Mouse (Mus musculus) forelimb bud, embryonic 11.5 days (tissue): ENCODE results near the gene Fam71f2.

Source experiments
- DNase-seq: peaks from one replicate; pipeline ENCODE4 v3.0.0-alpha.2; 2012; ENCODE audit warnings: low read depth, low spot score

Fam71f2 gene

DNA sequence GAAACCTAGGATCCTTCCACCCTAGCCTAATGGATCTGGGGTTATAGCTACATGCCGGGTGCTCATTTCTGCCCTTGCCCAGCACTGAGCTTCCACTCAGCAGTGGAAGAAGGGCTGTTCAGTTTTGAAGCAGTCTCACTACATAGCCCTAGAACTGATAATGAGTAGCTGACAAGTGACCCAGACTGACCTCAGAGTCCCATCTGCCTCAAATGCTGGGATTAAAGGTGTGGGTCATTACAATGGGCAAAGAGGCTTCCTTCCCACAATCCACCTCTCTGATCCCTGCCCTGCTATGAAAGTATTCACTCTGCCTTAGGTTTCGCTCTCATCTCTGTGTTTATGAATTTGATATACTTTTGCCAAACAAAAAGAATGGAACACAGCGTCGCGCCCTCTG lies 2.6 kb upstream of the Fam71f2 start:
- no peak for DNase-seq

DNA sequence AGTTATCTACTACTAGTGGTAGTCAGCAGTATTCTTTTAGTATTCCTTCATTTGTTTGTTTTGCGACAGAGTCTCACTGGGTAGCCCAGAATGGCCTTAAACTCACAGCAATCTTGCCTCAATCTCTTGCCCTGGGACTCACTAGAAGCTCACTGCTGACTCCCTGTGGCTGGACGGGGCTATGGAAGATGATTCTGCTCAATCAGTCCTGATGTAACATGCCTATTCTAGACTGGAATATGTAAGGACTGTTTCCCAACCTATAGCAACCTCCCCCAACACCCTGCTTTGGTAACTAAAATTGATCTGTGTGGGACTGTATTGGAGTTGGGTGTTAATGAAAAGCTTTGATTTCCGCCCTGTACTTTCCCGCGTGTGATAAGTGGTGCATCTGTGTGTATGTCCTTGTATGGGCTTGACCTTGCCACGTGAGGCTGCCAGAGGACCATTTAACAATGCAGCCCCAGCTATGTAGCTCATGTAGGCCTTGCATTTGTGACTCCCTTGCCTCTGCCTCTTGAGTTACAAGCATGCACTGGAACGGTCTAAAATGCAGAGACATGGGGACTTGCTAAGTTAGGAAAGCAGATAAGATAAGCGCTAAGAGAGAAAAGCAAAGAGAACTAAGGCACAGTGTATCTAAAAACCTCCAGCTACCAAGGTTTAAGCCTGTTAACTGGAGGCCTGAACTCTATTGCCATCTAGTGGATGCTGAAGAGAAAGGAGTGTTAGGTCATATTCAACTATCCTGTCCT lies 703 bp upstream of the Fam71f2 start:
- DNase-seq, result peak; percentile 70

DNA sequence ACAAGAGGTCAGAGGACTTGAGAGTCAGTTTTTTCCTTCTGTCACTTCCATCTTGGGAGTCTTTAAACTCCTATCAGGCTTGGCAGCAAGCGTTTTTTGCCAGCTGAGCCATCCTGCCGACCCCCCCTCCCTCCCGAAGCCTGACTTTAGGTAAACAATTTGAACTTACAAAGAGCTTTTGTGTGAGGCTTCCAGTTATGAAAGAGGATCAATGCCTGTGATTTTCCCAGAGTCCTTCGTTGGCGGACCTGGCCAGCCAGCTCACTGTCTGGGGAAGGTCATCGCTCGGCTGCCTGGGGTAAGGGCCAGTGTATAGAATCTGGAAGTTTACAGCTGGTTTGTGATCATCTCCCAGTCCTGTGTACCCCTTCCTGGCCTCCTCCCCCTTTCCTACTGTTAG lies 1.3 kb downstream of the Fam71f2 start:
- DNase-seq, result no peak

DNA sequence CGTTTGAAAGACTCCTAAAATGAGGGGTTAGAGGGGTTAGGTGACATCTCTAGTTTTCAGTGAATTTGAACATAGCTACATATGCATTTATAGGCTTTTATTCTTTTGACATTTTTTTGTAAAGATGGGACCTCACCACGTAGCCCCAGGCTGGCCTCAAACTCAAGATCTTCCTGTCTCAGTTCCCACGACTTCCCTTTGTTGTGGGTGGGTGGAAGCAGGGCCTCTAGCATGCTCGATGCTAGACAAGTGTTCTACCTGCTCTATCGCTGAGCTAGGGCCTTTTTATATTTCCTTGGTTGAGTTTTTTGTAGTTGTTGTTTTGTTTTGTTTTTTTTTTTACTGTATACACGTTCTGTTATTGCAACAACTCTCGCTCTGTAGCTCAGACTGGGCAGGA lies 7.5 kb downstream of the Fam71f2 start:
- DNase-seq, result no peak

DNA sequence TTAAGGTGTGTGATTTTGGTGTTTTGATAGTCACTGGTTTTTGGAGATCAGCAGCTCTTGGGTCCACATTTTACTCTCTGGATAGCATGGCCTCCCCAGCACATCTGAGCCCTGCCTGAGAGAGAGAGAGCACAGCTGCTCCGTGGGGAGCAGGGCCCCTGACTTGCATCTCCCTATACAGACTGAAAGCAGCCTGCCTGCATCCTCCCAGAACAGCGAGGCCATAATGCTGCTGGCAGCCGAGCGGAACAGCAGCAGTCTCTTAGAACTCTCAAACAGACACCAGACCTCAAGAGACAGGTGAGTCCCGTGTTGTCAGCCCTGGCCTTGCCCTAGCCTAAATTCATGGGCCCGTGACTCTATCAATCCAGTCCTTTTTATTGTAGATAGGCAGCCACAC lies 8.1 kb downstream of the Fam71f2 start:
- no peak for DNase-seq

DNA sequence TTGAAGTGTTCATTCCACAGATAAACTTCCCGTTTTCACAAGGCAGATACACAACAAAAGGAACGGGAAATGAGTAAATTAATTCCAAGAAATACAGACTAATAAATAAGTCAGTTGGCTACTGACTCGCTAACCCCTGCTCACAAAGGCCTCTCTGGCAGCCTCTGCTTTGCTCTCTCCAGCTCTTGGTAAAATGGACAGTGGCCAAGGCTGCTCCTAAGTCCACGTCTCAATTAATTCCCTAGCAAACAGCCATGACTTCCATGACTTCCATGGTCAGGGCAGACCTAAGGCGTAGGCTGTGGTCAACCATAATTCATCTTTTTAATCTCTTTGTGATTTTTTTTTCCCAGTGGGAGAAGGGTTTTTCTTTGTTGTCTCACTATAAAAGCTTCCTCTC lies 8.6 kb downstream of the Fam71f2 start:
- no peak for DNase-seq

DNA sequence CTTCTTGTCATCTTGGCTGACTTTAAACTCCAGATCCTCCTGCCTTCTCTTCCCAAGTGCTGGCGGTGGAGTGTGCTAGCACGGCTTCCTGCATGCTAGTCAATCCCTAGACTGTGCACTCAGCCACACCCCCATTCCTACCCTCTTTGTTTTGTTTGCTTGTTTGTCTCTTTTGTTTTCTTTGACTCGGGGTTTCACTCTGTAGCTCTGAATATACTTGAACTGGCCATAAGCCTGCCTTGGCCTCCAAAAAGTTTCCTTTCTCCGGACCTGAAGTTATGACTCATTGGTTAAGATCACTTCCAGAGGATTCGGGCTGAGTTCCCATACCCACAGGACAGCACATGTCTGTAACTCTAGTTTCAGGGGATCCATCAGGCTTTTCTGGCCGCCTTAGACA lies 9.3 kb downstream of the Fam71f2 start:
- DNase-seq, result no peak

DNA sequence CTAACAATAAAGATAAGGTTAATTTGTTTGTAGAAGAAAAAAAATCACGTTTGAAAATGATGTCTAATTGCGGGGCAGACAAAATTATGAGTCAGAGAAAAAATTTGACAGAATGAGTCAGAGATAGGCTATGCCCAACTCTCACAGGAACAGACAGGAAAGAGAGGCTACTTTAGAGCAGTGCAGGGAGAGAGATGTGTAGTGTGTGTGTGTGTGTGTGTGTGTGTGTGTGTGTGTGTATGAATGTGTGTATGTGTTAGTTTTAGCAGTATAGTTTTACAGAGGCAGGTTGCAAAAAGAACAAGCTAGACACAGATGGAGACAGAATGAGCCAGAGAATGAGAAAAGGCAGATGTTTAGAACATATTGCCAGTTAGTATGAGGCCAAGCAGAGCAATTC lies 19.7 kb downstream of the Fam71f2 start:
- no peak for DNase-seq

DNA sequence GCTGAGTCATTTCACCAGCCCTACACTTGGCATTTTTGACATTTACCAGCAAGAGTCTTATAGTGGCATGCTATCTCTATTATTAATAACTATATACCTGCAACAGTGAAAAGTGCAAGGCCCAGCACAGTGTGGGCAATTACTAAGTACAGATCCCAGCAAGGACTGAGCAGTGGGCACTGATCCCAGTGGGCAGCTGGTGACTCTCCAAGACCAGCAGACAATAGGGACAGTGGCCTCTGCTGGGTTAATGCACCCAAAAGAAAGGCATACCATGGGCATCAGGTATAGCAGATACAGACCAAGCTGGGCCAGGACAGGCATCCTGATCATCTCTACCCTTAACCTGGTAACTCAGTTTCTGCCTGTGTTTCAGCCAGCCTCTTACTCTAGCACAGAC lies 23.9 kb downstream of the Fam71f2 start:
- DNase-seq, result no peak

DNA sequence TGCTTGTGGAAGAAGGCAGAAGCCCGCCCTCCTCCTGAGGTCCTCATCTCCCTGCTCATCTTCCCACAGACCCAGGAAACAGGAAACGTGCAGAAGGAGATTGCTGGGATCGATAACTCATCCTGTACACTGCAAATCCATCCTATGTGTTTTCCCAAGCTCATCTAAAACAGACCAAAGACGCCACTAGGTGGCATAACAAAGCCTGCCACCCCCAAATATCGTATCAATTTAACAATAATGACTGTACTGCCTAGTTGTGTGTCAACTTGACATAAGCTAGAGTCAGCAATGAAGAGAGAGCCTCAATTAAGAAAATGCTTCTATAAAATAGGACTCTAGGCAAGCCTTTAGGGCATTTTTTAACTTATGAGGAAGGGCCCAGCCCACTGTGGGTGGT lies 24.3 kb downstream of the Fam71f2 start:
- DNase-seq, result no peak

DNA sequence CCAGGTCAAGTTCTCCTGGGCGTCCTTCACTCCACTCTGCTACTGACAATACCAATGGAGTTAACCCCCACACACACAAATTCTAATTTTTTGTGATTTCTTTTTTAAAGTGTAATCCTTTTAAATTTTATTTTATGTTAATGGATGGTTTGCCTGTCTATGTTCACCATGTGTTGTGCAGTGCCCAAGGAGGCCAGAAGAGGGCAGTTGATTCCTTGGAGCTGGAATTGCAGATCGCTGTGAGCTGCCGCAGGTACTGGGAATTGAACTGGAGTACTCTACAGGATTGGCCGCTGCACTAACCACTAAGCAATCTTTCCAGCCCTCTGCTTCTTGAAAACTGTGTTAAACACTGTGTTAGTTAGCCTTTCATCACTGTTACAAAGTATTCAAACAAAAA lies 26.1 kb downstream of the Fam71f2 start:
- no peak for DNase-seq

DNA sequence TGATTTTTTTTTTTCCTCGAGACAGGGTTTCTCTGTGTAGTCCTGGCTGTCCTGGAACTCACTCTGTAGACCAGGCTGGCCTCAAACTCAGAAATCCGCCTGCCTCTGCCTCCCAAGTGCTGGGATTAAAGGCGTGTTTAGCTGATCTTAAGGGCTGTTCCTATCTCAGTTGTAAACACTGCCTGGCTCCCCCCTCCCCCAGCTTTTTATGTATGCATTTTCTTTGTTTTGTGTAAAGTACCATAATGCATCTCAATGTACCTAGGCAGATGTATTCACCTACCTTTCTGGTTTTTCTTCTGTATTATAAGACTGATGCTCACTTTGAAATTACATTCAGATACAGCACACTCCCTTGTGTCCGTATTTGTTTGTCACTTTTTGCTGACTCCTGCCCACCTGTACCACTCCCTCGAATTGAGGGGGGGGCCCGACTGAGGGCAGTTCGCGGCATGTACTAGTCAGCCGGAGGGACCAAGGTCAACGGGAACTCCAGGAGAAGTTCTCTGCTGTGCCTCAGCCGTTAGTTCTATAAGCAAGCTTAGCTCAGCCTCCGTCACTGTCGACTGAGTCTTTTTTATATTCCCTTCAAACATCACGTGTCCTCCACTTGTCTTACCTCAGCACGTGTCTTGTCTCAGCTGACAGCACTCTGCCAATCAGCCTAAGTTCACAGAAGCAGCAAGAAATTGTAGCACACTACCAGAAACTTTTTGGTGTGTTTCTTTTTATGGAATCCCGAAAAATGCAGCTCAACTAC lies 29.6 kb downstream of the Fam71f2 start:
- no peak for DNase-seq

DNA sequence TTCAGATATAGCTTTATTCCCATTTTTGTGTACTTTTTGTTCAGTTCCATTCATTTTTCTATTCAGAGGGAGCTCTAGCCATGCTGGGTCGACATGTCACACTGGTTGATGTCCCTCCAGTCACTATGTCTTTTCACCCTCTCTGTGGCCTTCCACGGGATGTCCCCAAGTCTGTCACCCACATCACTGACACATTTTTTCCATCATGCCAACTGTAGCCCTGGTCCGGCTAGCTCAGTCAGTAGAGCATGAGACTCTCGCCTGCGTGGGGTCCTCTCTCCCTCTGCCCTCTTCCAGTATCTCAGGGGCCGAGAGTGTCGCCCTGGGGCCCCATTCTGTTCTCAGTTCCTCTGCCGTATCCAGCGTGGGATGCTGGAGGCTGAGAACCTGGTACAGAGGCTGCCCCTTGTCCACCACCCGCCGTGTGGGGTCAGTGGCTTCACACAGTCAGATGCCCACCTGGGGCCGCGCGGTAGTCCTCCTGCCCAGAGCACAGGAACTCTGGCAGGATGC lies 34.4 kb downstream of the Fam71f2 start:
- no peak for DNase-seq

DNA sequence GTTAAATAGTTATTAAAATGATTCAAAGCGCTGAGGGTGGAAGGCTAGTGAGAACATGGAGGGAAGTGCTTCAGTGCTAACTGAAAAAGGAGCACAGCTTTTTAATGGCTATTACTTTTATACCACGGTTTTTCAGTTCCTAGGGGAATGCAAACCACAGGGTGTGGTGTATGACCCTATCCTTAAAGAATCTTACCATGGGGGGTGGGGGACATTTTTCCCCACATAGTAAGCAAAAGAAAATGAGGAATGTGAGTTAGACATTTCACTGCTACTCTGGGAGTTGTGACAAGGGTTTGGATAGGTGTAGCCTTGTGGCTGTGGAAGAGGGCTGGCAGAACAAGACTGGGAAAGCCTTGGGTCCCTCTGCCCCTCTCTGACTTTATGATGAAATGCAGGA lies 37.9 kb downstream of the Fam71f2 start:
- DNase-seq, result no peak

DNA sequence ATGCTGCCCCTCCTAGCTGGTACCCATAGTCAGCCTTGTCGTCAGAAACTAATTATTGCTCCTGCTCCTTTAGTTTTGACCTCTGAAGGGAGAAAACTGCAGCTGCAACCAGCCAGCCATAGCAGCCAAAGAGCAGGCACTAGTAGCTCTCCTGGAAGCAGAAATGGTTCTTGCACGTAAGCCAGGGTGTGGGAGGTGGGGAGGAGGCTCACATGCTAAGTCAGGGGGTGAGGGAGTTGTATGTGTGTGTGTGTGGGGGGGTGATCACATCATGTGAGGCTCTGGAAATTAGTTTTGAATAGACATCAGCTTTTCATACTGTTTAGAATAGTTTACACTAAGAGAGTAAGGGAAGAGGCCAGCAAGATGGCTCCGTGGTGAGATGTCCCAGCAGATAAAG lies 38.5 kb downstream of the Fam71f2 start:
- no peak for DNase-seq

DNA sequence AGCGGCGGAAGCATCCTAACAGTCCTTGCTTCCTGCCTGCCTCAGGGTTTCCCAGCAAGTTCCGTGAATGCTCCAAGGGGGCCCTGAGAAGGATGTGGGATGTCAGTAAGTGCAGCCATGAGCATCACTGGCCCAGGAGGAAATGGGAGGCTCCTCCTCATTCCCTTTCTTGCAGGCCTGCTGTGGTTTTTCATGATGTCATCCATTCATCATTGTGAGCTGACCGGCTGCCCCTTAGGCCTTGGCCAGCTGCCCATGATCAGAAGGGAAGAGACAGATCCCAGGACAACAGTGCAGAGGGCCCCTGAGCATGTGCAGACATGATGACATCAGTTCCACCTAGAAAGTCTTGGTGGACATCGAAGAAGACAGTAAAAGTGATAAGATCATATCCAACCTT lies 39.5 kb downstream of the Fam71f2 start, which contains the start of gene Fam71f1:
Gene Fam71f1, plus strand, starts transcription at position 262 of the 400 bp plus-strand sequence.
- no peak for DNase-seq

DNA sequence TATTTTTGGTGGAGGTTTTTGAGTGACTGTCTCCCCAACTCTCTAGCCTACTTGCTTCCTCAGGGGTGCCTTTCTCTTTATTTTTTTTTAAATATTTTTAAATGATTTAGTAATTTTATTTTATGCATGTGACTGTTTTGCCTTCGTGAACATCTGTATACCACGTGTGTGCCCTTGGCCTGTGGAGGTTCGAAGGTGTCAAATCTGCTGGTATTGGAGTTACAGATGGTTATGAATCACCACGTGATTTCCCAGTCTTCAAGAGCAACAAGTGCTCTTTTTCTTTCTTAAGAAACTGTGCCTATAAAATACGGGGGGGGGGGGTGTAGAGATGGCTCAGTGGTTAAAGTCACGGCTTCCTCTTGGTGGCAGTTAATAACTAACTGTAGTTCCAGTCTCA lies 42.2 kb downstream of the Fam71f2 start:
- DNase-seq, result no peak

DNA sequence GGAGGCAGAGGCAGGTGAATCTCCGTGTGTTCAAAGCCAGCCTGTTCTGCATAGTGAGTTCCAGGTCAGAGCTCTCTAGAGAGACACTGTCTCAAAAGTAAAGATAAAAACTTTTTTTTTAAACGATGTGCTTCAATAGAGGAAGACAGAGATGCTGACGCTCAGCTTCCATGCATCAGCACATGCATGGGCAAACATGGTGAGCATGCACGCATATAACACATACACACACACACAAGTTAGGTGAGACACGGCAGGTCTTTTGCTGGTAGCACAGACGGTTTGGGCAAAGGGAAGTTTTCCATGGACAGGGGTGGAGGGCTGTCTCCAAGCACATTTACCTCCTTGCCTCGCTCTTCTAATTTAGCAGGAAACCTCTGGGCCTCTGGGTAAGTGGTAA lies 42.8 kb downstream of the Fam71f2 start:
- DNase-seq, result no peak

DNA sequence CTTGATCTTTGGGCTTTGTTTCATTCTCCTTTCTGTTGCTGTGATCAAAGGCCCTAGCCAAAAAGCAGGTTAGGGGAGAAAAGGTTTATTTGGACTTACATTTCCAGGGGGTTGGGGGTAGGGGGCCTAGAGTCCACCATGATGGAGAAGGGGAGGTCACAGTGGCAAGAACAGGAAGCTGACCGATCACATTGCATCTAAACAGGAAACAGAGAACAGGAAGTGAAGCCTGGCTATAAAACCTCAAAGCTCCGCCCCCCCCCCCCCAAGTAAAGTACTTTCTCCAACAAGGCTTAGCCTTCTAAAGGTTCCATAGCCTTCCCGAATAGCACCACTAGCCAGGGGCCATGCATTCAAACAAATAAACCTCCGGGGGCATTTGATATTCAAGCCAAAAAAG lies 43.3 kb downstream of the Fam71f2 start:
- DNase-seq, result no peak

DNA sequence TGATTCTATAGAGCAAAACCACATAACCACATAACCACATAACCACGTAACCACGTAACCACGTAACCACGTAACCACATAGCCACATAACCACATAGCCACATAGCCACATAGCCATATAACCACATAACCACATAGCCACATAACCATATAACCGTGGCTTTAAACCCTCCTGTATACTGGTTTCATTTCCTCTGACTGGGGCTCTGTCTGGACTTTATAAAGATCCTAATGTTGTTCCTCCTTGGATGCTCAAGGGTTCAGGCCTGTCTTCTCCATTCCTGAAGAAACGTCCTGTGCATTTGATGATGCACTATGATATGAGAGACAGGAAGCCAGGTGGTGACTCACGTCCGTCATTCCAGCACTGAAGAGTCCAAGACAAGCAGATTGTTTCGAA lies 47.6 kb downstream of the Fam71f2 start:
- DNase-seq, result no peak

DNA sequence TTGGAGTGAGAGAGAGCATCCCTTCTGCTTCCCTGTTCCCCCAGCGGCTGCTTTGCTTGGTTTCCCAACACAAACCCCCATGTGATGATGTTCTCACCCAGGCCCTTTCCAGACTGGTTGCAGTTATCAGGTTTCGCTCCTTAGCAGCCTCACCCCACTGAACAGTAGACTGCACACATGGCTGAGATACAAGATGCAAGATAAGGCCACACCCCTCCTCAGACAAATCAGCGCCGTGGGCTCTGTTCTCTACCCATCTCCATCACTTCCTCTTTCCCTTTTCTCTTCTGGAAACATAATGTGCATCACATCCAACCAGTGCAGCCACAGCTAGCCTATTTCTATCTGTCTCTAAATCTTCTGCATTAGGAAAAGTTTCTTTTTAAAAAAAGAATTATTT lies 50.1 kb downstream of the Fam71f2 start:
- no peak for DNase-seq
